Mouse (Mus musculus): ENCODE measurements at regions not wholly inside any gene's neighbourhood (a gene's known extent, or its start where the extent isn't known, plus 50 kb on each side); places are given as distances from the start of the nearest gene placed in this dataset.

DNA sequence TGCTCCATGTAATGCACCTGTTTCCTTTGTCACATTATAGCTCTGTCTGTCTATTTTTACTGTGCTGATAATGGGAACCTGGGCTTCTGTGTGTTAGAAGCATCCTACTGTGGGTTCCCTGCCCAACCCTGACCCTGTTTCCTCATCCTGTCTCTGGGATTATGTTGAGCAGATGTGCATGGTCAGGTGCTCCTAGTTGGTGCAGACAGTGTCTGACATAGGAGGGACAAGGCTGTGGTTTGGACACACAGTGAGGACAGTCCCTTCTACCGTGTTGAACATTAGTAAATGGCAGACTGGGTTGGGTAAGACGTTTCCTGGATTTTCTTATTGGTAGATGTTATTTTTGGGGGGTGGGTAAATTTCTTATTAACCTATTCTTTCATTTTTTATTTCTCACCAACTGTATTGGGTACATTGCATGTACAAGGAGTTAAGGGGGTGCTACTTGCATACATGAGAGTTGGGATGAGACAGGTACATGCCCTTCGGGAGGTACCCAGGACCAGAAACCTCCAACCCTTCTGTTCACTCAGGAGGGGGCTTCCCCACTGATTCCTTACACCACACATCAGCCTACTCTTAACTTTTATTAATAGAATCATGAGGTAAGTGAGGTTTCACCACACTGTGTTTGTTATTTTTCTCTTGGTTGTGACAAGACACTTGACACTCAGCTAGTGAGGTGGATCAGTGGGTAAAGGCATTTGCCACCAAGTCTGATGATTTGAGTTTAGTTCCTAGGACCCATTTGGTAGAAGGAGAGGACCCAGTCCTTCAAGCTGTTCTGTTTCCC lies 97.1 kb downstream of the Tpra1 start:
- WGBS, result 85% methylated on average over 3 of the region's 3 CpGs

DNA sequence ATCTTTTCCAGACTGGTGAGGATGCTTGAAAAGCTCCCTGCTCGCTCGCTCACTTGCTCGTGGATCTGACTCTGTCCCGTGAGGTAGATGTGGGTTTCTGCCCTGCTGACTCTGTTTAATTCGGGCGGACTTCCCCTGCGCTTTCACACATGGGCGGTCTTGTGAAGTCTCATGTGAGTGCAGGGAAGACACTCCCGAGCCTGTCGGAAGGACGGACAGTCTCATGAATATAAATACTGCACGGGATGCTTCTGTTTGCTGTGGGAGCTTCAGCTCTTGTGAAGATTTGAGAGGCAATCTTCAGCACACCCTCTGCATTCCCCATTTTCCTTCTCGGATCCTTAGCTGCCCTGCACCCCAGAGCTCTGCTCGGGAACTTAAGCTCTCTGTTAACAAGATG lies 98.3 kb downstream of the Tpra1 start:
- DNase-seq (ENCODE audit: low spot score) (peak; percentile 34), ATAC-seq (ENCODE audit: low read depth) (no peak)
- peaks cover 7% of the 10 kb centered on the region for H3K4me1 ChIP-seq (ENCODE audit: control insufficient read depth, insufficient read depth, low read length)
- peak overlapping the region; percentile 7 for H3K4me2 ChIP-seq (ENCODE audit: low read depth, low read length)
- H3K36me3 ChIP-seq (ENCODE audit: control insufficient read depth, insufficient read depth, low read length), result no peaks in the 10 kb centered on the region
- H3K9me3 ChIP-seq (ENCODE audit: control insufficient read depth, low read length), result no peaks in the 10 kb centered on the region
- no peaks in the 10 kb centered on the region for H3K27me3 ChIP-seq (replicated peaks; ENCODE audit: control insufficient read depth, insufficient read depth, low read length)
- H3K27ac ChIP-seq (replicated peaks; ENCODE audit: low read depth, low read length), result no peak overlapping the region
- no peak overlapping the region for H3K4me3 ChIP-seq (ENCODE audit: low read depth, low read length)
- 24% methylated on average over 14 of the region's 14 CpGs for WGBS
- H3K9ac ChIP-seq (ENCODE audit: low read depth, low read length), result no peak overlapping the region

More for the DNA sequence above, 97.1 kb downstream of the Tpra1 start:
- no peaks in the 10 kb centered on the region for H3K27me3 ChIP-seq (replicated peaks; ENCODE audit: control insufficient read depth, insufficient read depth, low read length)
- H3K36me3 ChIP-seq (ENCODE audit: control insufficient read depth, insufficient read depth, low read length), result no peaks in the 10 kb centered on the region
- peaks cover 7% of the 10 kb centered on the region for H3K4me1 ChIP-seq (ENCODE audit: control insufficient read depth, insufficient read depth, low read length)
- H3K4me3 ChIP-seq (ENCODE audit: low read depth, low read length), result no peak overlapping the region
- H3K4me2 ChIP-seq (ENCODE audit: low read depth, low read length), result no peak overlapping the region
- H3K9me3 ChIP-seq (ENCODE audit: control insufficient read depth, low read length), result no peaks in the 10 kb centered on the region
- H3K27ac ChIP-seq (replicated peaks; ENCODE audit: low read depth, low read length), result no peak overlapping the region
- DNase-seq (ENCODE audit: low spot score) (no peak), ATAC-seq (ENCODE audit: low read depth) (no peak)
- H3K9ac ChIP-seq (ENCODE audit: low read depth, low read length), result no peak overlapping the region

DNA sequence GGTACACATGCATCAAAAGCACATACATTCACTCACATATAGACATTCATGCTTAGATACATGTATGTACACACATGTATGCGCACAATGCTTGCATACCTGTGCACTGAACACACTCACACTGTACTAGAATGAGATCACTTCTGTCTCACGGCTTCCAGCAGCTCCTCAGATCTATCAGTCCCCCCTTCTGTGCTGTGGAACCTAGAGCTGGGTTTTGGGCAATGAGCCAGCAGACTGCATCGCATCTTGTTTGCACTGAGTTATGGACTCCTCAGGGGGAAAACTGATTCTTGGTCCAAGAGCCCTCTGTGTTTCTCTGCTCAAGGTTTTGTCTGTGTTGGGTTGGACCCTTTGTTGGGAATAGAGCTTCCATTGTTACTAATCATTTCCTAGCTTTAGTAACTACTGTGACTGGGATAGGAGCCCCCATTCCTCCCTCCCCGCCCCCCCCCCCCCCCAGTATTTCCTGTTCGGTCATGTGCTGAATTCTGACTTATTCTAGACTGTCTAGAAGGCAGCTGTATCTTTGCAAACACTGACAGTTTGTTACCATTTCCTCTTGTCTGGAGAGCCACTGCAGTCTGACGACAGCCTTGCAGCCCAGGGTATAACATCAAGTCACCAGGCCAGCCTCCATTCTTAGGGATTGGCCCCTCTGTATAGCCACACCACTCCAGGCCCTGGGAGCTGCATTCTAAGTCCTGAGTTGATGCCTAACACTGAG lies 101.3 kb downstream of the Tpra1 start:
- no peak overlapping the region for H3K9ac ChIP-seq (ENCODE audit: low read depth, low read length)
- H3K4me2 ChIP-seq (ENCODE audit: low read depth, low read length), result no peak overlapping the region
- H3K27ac ChIP-seq (replicated peaks; ENCODE audit: low read depth, low read length), result no peak overlapping the region
- ATAC-seq (ENCODE audit: low read depth), result peak; percentile 22; the same call in 1 of the 2 replicates
- peaks cover 9% of the 10 kb centered on the region for H3K4me1 ChIP-seq (ENCODE audit: control insufficient read depth, insufficient read depth, low read length)
- H3K9me3 ChIP-seq (ENCODE audit: control insufficient read depth, low read length), result no peaks in the 10 kb centered on the region
- H3K36me3 ChIP-seq (ENCODE audit: control insufficient read depth, insufficient read depth, low read length), result no peaks in the 10 kb centered on the region
- no peak overlapping the region for H3K4me3 ChIP-seq (ENCODE audit: low read depth, low read length)
- WGBS, result 36% methylated on average over 5 of the region's 6 CpGs
- H3K27me3 ChIP-seq (replicated peaks; ENCODE audit: control insufficient read depth, insufficient read depth, low read length), result no peaks in the 10 kb centered on the region
- DNase-seq (ENCODE audit: low spot score), result peak; percentile 73

DNA sequence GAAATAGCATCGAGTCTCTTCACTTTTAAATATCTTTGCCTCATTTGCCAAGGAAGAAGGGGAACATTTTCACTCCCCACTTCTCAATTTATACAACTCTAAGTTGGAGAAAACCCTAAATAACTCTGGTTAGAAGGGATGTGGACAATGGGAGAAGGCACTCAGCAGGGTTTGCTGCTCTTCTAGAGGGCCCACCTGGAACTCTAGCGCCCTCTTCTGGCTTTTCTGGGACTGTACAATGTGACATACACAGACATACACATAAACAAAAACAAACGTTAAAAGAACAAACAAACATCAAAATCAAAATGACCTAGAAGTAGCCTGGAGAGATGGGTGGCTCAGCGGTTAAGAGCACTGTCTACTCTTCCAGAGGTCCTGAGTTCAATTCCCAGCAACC lies 103.0 kb downstream of the Tpra1 start:
- 50% methylated on average over 4 of the region's 4 CpGs for WGBS
- Histone ChIP-seq H3K27me3 (replicated peaks; ENCODE audit: control insufficient read depth, insufficient read depth, low read length) (no peaks in the 10 kb centered on the region), H3K4me3 (ENCODE audit: low read depth, low read length) (no peak overlapping the region), H3K4me2 (ENCODE audit: low read depth, low read length) (no peak overlapping the region), H3K4me1 (ENCODE audit: control insufficient read depth, insufficient read depth, low read length) (peaks cover 17% of the 10 kb centered on the region), H3K9me3 (ENCODE audit: control insufficient read depth, low read length) (no peaks in the 10 kb centered on the region), H3K27ac (replicated peaks; ENCODE audit: low read depth, low read length) (no peak overlapping the region), H3K36me3 (ENCODE audit: control insufficient read depth, insufficient read depth, low read length) (no peaks in the 10 kb centered on the region), H3K9ac (ENCODE audit: low read depth, low read length) (no peak overlapping the region)
- no peak for ATAC-seq (ENCODE audit: low read depth)
- no peak for DNase-seq (ENCODE audit: low spot score)

DNA sequence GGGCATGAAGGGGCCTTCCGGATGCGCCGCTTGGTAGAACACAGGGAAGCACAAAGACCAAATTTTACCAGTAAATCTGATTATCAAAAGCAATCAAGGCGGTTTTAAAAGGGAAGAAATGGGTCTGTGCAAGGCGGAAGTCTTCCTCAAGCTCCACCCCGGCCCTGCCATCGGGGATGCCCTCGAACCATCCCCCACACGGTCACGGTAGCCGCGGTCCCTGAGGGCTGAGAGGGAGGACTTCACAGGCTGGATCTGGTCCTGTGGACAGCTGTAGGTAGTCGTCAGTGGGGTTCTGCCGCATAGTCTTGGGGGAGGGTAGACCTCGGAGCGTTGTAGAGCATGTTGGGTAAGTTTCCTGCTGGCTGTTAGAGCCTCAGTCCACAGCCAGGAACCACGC lies 104.9 kb downstream of the Tpra1 start:
- H3K27me3 ChIP-seq (replicated peaks; ENCODE audit: control insufficient read depth, insufficient read depth, low read length), result no peaks in the 10 kb centered on the region
- H3K27ac ChIP-seq (replicated peaks; ENCODE audit: low read depth, low read length), result no peak overlapping the region
- H3K4me3 ChIP-seq (ENCODE audit: low read depth, low read length), result peak overlapping the region; percentile 20; the same call in 1 of the 2 replicates
- H3K4me2 ChIP-seq (ENCODE audit: low read depth, low read length), result peak overlapping the region; percentile 38
- WGBS, result 32% methylated on average over 17 of the region's 17 CpGs
- no peak overlapping the region for H3K9ac ChIP-seq (ENCODE audit: low read depth, low read length)
- ATAC-seq (ENCODE audit: low read depth) (no peak), DNase-seq (ENCODE audit: low spot score) (peak; percentile 28)
- H3K36me3 ChIP-seq (ENCODE audit: control insufficient read depth, insufficient read depth, low read length), result no peaks in the 10 kb centered on the region
- H3K4me1 ChIP-seq (ENCODE audit: control insufficient read depth, insufficient read depth, low read length), result peaks cover 17% of the 10 kb centered on the region
- no peaks in the 10 kb centered on the region for H3K9me3 ChIP-seq (ENCODE audit: control insufficient read depth, low read length)

DNA sequence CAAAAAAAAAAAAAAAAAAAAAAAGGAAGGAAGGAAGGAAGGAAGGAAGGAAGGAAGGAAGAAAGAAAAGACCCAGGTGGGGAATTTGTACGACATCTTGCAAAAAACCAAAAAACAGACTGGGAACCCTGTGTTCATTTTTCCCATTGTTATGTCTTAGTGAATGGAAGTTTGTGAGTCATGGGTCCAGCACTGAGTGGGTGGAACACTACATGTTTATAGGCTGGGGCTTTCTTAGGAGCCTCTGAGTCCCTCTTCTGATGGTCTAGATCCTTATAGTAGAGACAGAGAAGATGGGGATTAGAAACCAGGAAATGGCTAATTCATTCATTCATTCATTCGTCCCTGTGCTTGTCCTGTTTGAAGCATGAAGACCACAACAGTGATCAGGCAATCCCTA lies 105.5 kb downstream of the Tpra1 start:
- DNase-seq (ENCODE audit: low spot score) (no peak), ATAC-seq (ENCODE audit: low read depth) (no peak)
- Histone ChIP-seq H3K9ac (ENCODE audit: low read depth, low read length) (no peak overlapping the region), H3K4me2 (ENCODE audit: low read depth, low read length) (no peak overlapping the region), H3K4me3 (ENCODE audit: low read depth, low read length) (no peak overlapping the region), H3K27ac (replicated peaks; ENCODE audit: low read depth, low read length) (no peak overlapping the region), H3K27me3 (replicated peaks; ENCODE audit: control insufficient read depth, insufficient read depth, low read length) (no peaks in the 10 kb centered on the region), H3K4me1 (ENCODE audit: control insufficient read depth, insufficient read depth, low read length) (peaks cover 17% of the 10 kb centered on the region), H3K36me3 (ENCODE audit: control insufficient read depth, insufficient read depth, low read length) (no peaks in the 10 kb centered on the region), H3K9me3 (ENCODE audit: control insufficient read depth, low read length) (no peaks in the 10 kb centered on the region)
- 75% methylated on average over 2 of the region's 2 CpGs for WGBS

DNA sequence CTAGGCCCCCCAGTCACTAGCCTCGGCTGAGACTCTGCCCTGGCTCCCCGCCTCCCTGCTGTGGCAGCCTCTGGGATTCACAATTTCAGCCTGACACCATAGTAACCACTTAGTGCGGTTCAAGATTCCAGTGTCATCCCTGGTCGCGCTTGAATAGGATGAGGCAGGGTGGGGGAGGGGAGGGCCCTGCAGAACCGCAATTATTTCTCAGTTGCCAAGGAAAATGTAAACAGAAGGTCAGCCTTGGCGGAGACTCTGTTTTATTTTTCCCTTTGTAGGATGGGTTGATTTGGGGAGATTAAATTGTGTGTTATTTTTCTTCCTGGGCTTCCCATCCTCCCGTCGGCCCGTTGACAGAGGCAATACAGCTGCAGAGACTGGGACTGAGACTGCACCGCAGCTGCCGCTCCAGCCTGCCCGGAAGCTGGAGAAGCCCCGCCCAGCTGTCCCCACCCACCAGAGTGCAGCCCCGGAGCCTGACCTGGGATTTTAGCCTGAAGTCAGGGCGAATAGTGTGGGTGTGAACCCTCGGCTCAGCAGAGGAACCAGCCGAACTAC lies 106.6 kb downstream of the Tpra1 start:
- Histone ChIP-seq H3K27me3 (replicated peaks; ENCODE audit: control insufficient read depth, insufficient read depth, low read length) (no peaks in the 10 kb centered on the region), H3K27ac (replicated peaks; ENCODE audit: low read depth, low read length) (no peak overlapping the region), H3K9me3 (ENCODE audit: control insufficient read depth, low read length) (no peaks in the 10 kb centered on the region), H3K36me3 (ENCODE audit: control insufficient read depth, insufficient read depth, low read length) (no peaks in the 10 kb centered on the region), H3K4me2 (ENCODE audit: low read depth, low read length) (peak overlapping the region; percentile 61), H3K4me1 (ENCODE audit: control insufficient read depth, insufficient read depth, low read length) (peaks cover 11% of the 10 kb centered on the region), H3K9ac (ENCODE audit: low read depth, low read length) (no peak overlapping the region; the same call in 1 of the 2 replicates), H3K4me3 (ENCODE audit: low read depth, low read length) (peak overlapping the region; percentile 29)
- DNase-seq (ENCODE audit: low spot score), result peak; percentile 70
- 1% methylated on average over 18 of the region's 18 CpGs for WGBS
- ATAC-seq (ENCODE audit: low read depth), result peak; percentile 83

DNA sequence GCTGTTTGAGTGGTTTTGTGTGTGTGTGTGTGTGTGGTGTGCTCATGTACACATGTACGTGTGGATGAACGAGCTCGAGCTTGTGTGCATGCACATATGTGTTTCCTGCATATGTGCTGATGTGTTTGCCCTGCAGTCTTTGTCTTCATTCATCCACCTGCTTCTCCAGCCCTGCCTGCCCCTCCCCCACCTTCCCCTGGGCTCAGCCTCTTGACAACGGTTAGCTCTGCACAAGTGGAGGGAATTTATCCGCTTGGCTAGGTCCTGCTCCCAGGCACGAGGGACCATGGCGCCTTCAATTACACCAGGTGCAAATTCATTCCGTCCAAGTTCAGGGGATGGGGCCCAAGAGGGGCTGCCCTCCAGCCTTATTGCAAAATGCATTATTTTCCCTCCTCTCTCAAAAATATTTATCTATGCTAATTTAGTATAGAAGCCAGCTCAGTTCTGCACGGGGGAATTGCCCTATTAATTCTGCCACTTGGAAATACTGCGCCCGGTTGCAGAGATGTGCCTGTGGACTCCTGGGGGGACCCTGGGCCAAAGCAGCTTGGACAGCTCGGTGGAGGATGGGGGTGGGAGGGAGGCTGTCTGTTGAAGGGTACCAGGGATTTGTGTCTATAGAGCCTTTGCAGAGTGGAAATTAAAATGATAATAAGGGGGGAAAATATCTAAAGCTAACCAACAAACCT lies 111.1 kb downstream of the Tpra1 start:
- WGBS, result 41% methylated on average over 12 of the region's 12 CpGs
- peak; percentile 70 for ATAC-seq (ENCODE audit: low read depth)

More for the DNA sequence above, 111.1 kb downstream of the Tpra1 start:
- DNase-seq (ENCODE audit: low spot score), result peak; percentile 76
- peaks cover 10% of the 10 kb centered on the region for H3K4me1 ChIP-seq (ENCODE audit: control insufficient read depth, insufficient read depth, low read length)
- H3K4me2 ChIP-seq (ENCODE audit: low read depth, low read length), result no peak overlapping the region
- no peak overlapping the region for H3K27ac ChIP-seq (replicated peaks; ENCODE audit: low read depth, low read length)
- H3K36me3 ChIP-seq (ENCODE audit: control insufficient read depth, insufficient read depth, low read length), result no peaks in the 10 kb centered on the region
- no peak overlapping the region for H3K4me3 ChIP-seq (ENCODE audit: low read depth, low read length)
- no peak overlapping the region for H3K9ac ChIP-seq (ENCODE audit: low read depth, low read length)
- no peaks in the 10 kb centered on the region for H3K9me3 ChIP-seq (ENCODE audit: control insufficient read depth, low read length)
- no peaks in the 10 kb centered on the region for H3K27me3 ChIP-seq (replicated peaks; ENCODE audit: control insufficient read depth, insufficient read depth, low read length)

Data from embryonic facial prominence, embryonic 14.5 days (tissue).